Mouse (Mus musculus): ENCODE measurements at regions not wholly inside any gene's neighbourhood (a gene's known extent, or its start where the extent isn't known, plus 50 kb on each side); places are given as distances from the start of the nearest gene placed in this dataset.

GRCm38 (mm10) chr13:43865036-43865435, 80.5 kb downstream of the Cd83 start:
- Histone ChIP-seq H3K27me3 (ENCODE audit: control insufficient read depth, insufficient read depth, low read length) (no peaks in the 10 kb centered on the region), H3K4me2 (ENCODE audit: low read depth, severe bottlenecking) (peak overlapping the region; percentile 50), H3K4me3 (ENCODE audit: low read depth, low read length) (no peak overlapping the region), H3K27ac (replicated peaks; ENCODE audit: low read depth, low read length) (no peak overlapping the region), H3K4me1 (ENCODE audit: control insufficient read depth, insufficient read depth, low read length) (peaks cover 16% of the 10 kb centered on the region), H3K36me3 (ENCODE audit: control insufficient read depth, insufficient read depth, low read length) (no peaks in the 10 kb centered on the region), H3K9ac (ENCODE audit: low read length) (peak overlapping the region; percentile 47), H3K9me3 (ENCODE audit: control insufficient read depth, low read length) (no peaks in the 10 kb centered on the region)
- DNase-seq (ENCODE audit: low spot score) (peak; percentile 71), ATAC-seq (ENCODE audit: insufficient number of reproducible peaks, low FRiP score, low TSS enrichment, low read depth) (peak; percentile 16)
- WGBS = 1% methylated on average over 20 of the region's 20 CpGs

GRCm38 (mm10) chr13:43875895-43876294, 91.3 kb downstream of the Cd83 start:
- no peak for DNase-seq (ENCODE audit: low spot score)
- Histone ChIP-seq H3K27me3 (ENCODE audit: control insufficient read depth, insufficient read depth, low read length) (no peaks in the 10 kb centered on the region), H3K27ac (replicated peaks; ENCODE audit: low read depth, low read length) (no peak overlapping the region), H3K36me3 (ENCODE audit: control insufficient read depth, insufficient read depth, low read length) (no peaks in the 10 kb centered on the region), H3K9me3 (ENCODE audit: control insufficient read depth, low read length) (no peaks in the 10 kb centered on the region), H3K9ac (ENCODE audit: low read length) (no peak overlapping the region), H3K4me3 (ENCODE audit: low read depth, low read length) (no peak overlapping the region), H3K4me1 (ENCODE audit: control insufficient read depth, insufficient read depth, low read length) (0 out of 2 replicates have a peak, but pooled peaks cover 3% of the 10 kb centered on the region), H3K4me2 (ENCODE audit: low read depth, severe bottlenecking) (no peak overlapping the region)
- 86% methylated on average over 9 of the region's 9 CpGs for WGBS
- no peak for ATAC-seq (ENCODE audit: insufficient number of reproducible peaks, low FRiP score, low TSS enrichment, low read depth)

GRCm38 (mm10) chr13:43887284-43887683, 102.7 kb downstream of the Cd83 start:
- Histone ChIP-seq H3K9ac (ENCODE audit: low read length) (no peak overlapping the region), H3K36me3 (ENCODE audit: control insufficient read depth, insufficient read depth, low read length) (no peaks in the 10 kb centered on the region), H3K4me2 (ENCODE audit: low read depth, severe bottlenecking) (no peak overlapping the region), H3K27ac (replicated peaks; ENCODE audit: low read depth, low read length) (no peak overlapping the region), H3K4me3 (ENCODE audit: low read depth, low read length) (no peak overlapping the region), H3K4me1 (ENCODE audit: control insufficient read depth, insufficient read depth, low read length) (peaks cover 4% of the 10 kb centered on the region), H3K27me3 (ENCODE audit: control insufficient read depth, insufficient read depth, low read length) (no peaks in the 10 kb centered on the region), H3K9me3 (ENCODE audit: control insufficient read depth, low read length) (no peaks in the 10 kb centered on the region)
- ATAC-seq (ENCODE audit: insufficient number of reproducible peaks, low FRiP score, low TSS enrichment, low read depth) (no peak), DNase-seq (ENCODE audit: low spot score) (no peak)
- WGBS = 81% methylated on average over 3 of the region's 3 CpGs

GRCm38 (mm10) chr13:43891928-43892327, 107.4 kb downstream of the Cd83 start:
- DNase-seq (ENCODE audit: low spot score) = peak; percentile 67
- no peaks in the 10 kb centered on the region for H3K9me3 ChIP-seq (ENCODE audit: control insufficient read depth, low read length)
- no peak overlapping the region for H3K9ac ChIP-seq (ENCODE audit: low read length)
- peak overlapping the region; percentile 79; the same call in 1 of the 2 replicates for H3K27ac ChIP-seq (replicated peaks; ENCODE audit: low read depth, low read length)
- H3K4me1 ChIP-seq (ENCODE audit: control insufficient read depth, insufficient read depth, low read length) = peaks cover 4% of the 10 kb centered on the region; the same call in 1 of the 2 replicates
- H3K4me3 ChIP-seq (ENCODE audit: low read depth, low read length) = no peak overlapping the region
- 42% methylated on average over 3 of the region's 3 CpGs for WGBS
- ATAC-seq (ENCODE audit: insufficient number of reproducible peaks, low FRiP score, low TSS enrichment, low read depth) = no peak
- no peaks in the 10 kb centered on the region for H3K27me3 ChIP-seq (ENCODE audit: control insufficient read depth, insufficient read depth, low read length)
- H3K36me3 ChIP-seq (ENCODE audit: control insufficient read depth, insufficient read depth, low read length) = no peaks in the 10 kb centered on the region
- no peak overlapping the region for H3K4me2 ChIP-seq (ENCODE audit: low read depth, severe bottlenecking)

- Histone ChIP-seq H3K4me1 (ENCODE audit: control insufficient read depth, insufficient read depth, low read length) (peaks cover 4% of the 10 kb centered on the region; the same call in 1 of the 2 replicates), H3K4me3 (ENCODE audit: low read depth, low read length) (no peak overlapping the region), H3K9me3 (ENCODE audit: control insufficient read depth, low read length) (no peaks in the 10 kb centered on the region), H3K9ac (ENCODE audit: low read length) (no peak overlapping the region), H3K27ac (replicated peaks; ENCODE audit: low read depth, low read length) (no peak overlapping the region), H3K36me3 (ENCODE audit: control insufficient read depth, insufficient read depth, low read length) (no peaks in the 10 kb centered on the region), H3K27me3 (ENCODE audit: control insufficient read depth, insufficient read depth, low read length) (no peaks in the 10 kb centered on the region), H3K4me2 (ENCODE audit: low read depth, severe bottlenecking) (no peak overlapping the region)
- WGBS = 77% methylated on average over 11 of the region's 11 CpGs
- ATAC-seq (ENCODE audit: insufficient number of reproducible peaks, low FRiP score, low TSS enrichment, low read depth) = no peak
- DNase-seq (ENCODE audit: low spot score) = no peak
These were observed 111.4 kb downstream of the Cd83 start for GRCm38 (mm10) chr13:43895990-43896389.

- DNase-seq (ENCODE audit: low spot score) (no peak), ATAC-seq (ENCODE audit: insufficient number of reproducible peaks, low FRiP score, low TSS enrichment, low read depth) (no peak)
- 82% methylated on average over 8 of the region's 8 CpGs for WGBS
- Histone ChIP-seq H3K36me3 (ENCODE audit: control insufficient read depth, insufficient read depth, low read length) (no peaks in the 10 kb centered on the region), H3K4me3 (ENCODE audit: low read depth, low read length) (no peak overlapping the region), H3K27ac (replicated peaks; ENCODE audit: low read depth, low read length) (no peak overlapping the region), H3K4me1 (ENCODE audit: control insufficient read depth, insufficient read depth, low read length) (peaks cover 2% of the 10 kb centered on the region; the same call in 1 of the 2 replicates), H3K9me3 (ENCODE audit: control insufficient read depth, low read length) (no peaks in the 10 kb centered on the region), H3K9ac (ENCODE audit: low read length) (no peak overlapping the region), H3K27me3 (ENCODE audit: control insufficient read depth, insufficient read depth, low read length) (no peaks in the 10 kb centered on the region), H3K4me2 (ENCODE audit: low read depth, severe bottlenecking) (no peak overlapping the region)
These were observed 112.5 kb downstream of the Cd83 start for GRCm38 (mm10) chr13:43897046-43897445.

- ATAC-seq (ENCODE audit: insufficient number of reproducible peaks, low FRiP score, low TSS enrichment, low read depth) (no peak), DNase-seq (ENCODE audit: low spot score) (no peak)
- Histone ChIP-seq H3K27me3 (ENCODE audit: control insufficient read depth, insufficient read depth, low read length) (no peaks in the 10 kb centered on the region), H3K4me3 (ENCODE audit: low read depth, low read length) (no peak overlapping the region), H3K4me1 (ENCODE audit: control insufficient read depth, insufficient read depth, low read length) (no peaks in the 10 kb centered on the region), H3K9ac (ENCODE audit: low read length) (no peak overlapping the region), H3K36me3 (ENCODE audit: control insufficient read depth, insufficient read depth, low read length) (no peaks in the 10 kb centered on the region), H3K27ac (replicated peaks; ENCODE audit: low read depth, low read length) (no peak overlapping the region), H3K9me3 (ENCODE audit: control insufficient read depth, low read length) (no peaks in the 10 kb centered on the region), H3K4me2 (ENCODE audit: low read depth, severe bottlenecking) (no peak overlapping the region)
- 77% methylated on average over 12 of the region's 12 CpGs for WGBS
These were observed 114.1 kb downstream of the Cd83 start for GRCm38 (mm10) chr13:43898555-43899258.

GRCm38 (mm10) chr13:43900115-43900514, 115.5 kb downstream of the Cd83 start:
- H3K4me2 ChIP-seq (ENCODE audit: low read depth, severe bottlenecking) = no peak overlapping the region
- ATAC-seq (ENCODE audit: insufficient number of reproducible peaks, low FRiP score, low TSS enrichment, low read depth) = no peak
- H3K4me1 ChIP-seq (ENCODE audit: control insufficient read depth, insufficient read depth, low read length) = no peaks in the 10 kb centered on the region
- DNase-seq (ENCODE audit: low spot score) = no peak
- H3K9me3 ChIP-seq (ENCODE audit: control insufficient read depth, low read length) = no peaks in the 10 kb centered on the region
- no peaks in the 10 kb centered on the region for H3K36me3 ChIP-seq (ENCODE audit: control insufficient read depth, insufficient read depth, low read length)
- H3K9ac ChIP-seq (ENCODE audit: low read length) = no peak overlapping the region
- no peak overlapping the region for H3K4me3 ChIP-seq (ENCODE audit: low read depth, low read length)
- no peak overlapping the region for H3K27ac ChIP-seq (replicated peaks; ENCODE audit: low read depth, low read length)
- 91% methylated on average over 2 of the region's 2 CpGs for WGBS
- H3K27me3 ChIP-seq (ENCODE audit: control insufficient read depth, insufficient read depth, low read length) = no peaks in the 10 kb centered on the region

GRCm38 (mm10) chr13:43900758-43901157, 116.2 kb downstream of the Cd83 start:
- H3K4me1 ChIP-seq (ENCODE audit: control insufficient read depth, insufficient read depth, low read length) = no peaks in the 10 kb centered on the region
- H3K36me3 ChIP-seq (ENCODE audit: control insufficient read depth, insufficient read depth, low read length) = no peaks in the 10 kb centered on the region
- DNase-seq (ENCODE audit: low spot score) = no peak
- H3K27ac ChIP-seq (replicated peaks; ENCODE audit: low read depth, low read length) = no peak overlapping the region
- no peak overlapping the region for H3K9ac ChIP-seq (ENCODE audit: low read length)
- no peak overlapping the region for H3K4me3 ChIP-seq (ENCODE audit: low read depth, low read length)
- ATAC-seq (ENCODE audit: insufficient number of reproducible peaks, low FRiP score, low TSS enrichment, low read depth) = no peak
- no peaks in the 10 kb centered on the region for H3K9me3 ChIP-seq (ENCODE audit: control insufficient read depth, low read length)
- 71% methylated on average over 7 of the region's 7 CpGs for WGBS
- no peak overlapping the region for H3K4me2 ChIP-seq (ENCODE audit: low read depth, severe bottlenecking)
- H3K27me3 ChIP-seq (ENCODE audit: control insufficient read depth, insufficient read depth, low read length) = no peaks in the 10 kb centered on the region
